Mouse (Mus musculus) bone marrow, adult 2 months (tissue): ENCODE measurements around the gene Trim80. TPM values are rescaled to one million over a fixed set of nuclear protein-coding genes. Genes with fewer than 3 reads are reported as not detected.

Source experiments
- H3K27ac ChIP-seq: fragments of 200-500 bp; 2 replicates; pipeline ENCODE4 v1.5.1; 2012; ENCODE audit warnings: low read depth, mild to moderate bottlenecking, control low read depth, inconsistent platforms, low read length; ENCODE audit not compliant: control insufficient read depth, poor library complexity, insufficient read depth
- H3K4me1 ChIP-seq: fragments of 200-500 bp; 2 replicates; pipeline ENCODE4 v1.6.1; 2011; ENCODE audit warnings: low read length; ENCODE audit not compliant: control insufficient read depth, insufficient read depth
- H3K4me3 ChIP-seq: fragments of 200-500 bp; replicated peaks from 2 replicates; pipeline ENCODE3; 2011; ENCODE audit warnings: mild to moderate bottlenecking, low read depth, low read length, control low read depth; ENCODE audit not compliant: control insufficient read depth
- CTCF ChIP-seq: fragments of 200-500 bp; IDR thresholded peaks from 2 replicates; pipeline ENCODE4 v1.5.1; 2011; ENCODE audit warnings: low read length, control low read depth; ENCODE audit not compliant: control insufficient read depth, insufficient read depth
- POLR2A ChIP-seq: fragments of 200-500 bp; IDR thresholded peaks from 2 replicates; pipeline ENCODE4 v1.6.1; 2011; ENCODE audit warnings: low read depth, mild to moderate bottlenecking, control low read depth, low read length, borderline replicate concordance; ENCODE audit not compliant: control insufficient read depth
- WGBS: fragments of 180-500 bp; shearing (Covaris S2); methylation state at CpG from one replicate; pipeline ENCODE4 v1.1.7; 2018; 5-methylcytosine and 5-hydroxymethylcytosine counted together
- polyA plus RNA-seq: library from polyadenylated mRNA; stranded (reverse); fragments of >200 nt; gene quantifications from 2 replicates; pipeline ENCODE4 v1.2.4, GENCODE M21; 2011; ENCODE audit warnings: low replicate concordance; ENCODE audit not compliant: missing spikeins, insufficient read depth, insufficient read length

Trim80 gene
- polyA plus RNA-seq, 1 experiment = not detected

DNA sequence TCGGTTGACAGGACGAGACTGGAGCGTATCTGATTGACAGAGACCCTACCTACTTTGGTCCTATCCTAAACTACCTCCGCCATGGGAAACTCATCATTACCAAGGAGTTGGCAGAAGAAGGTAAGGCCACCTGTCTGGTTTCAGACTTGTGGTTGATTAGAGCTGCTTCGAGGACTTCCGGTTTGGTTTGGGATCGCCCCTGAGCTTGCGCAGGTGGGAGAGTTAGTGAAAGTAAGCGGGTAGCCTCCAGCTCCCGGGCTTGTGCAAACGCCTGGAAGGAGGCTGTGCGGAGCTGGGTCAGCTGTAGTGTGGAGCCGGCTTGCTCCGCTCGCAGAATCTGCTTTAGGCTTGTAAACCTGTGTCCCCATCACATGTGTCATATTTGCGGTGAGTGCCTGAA is 18.4 kb upstream of the Trim80 start:
- H3K4me3 ChIP-seq = no peak overlapping the region
- H3K4me1 ChIP-seq = peaks cover 1% of the 10 kb centered on the region; the same call in 1 of the 2 replicates
- H3K27ac ChIP-seq = no peak overlapping the region
- WGBS = 91% methylated on average over 16 of the region's 16 CpGs
- TF ChIP-seq CTCF = no peak
- no peak for TF ChIP-seq POLR2A

DNA sequence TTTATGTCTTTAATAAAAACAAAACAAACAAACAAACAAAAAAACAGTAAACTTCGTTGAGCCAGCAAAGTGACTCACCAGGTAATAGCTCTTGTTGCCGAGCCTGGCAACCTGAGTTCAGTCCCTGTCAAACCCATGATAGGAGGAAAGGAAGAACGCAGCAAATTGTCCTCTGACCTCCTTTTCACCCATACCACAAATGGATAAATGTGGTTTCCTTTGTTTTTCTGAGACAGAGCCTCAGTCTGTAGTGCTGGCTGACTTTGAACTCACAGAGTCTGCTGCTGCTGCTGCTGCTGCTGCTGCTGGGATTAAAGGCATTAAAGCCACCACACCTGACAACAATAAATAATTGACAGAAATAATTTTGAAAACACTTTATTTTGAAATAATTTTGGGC is 17.3 kb upstream of the Trim80 start:
- H3K4me1 ChIP-seq = peaks cover 1% of the 10 kb centered on the region; the same call in 1 of the 2 replicates
- no peak for TF ChIP-seq CTCF
- TF ChIP-seq POLR2A = no peak
- H3K27ac ChIP-seq = no peak overlapping the region
- WGBS = 69% methylated on average over 3 of the region's 3 CpGs
- H3K4me3 ChIP-seq = no peak overlapping the region

DNA sequence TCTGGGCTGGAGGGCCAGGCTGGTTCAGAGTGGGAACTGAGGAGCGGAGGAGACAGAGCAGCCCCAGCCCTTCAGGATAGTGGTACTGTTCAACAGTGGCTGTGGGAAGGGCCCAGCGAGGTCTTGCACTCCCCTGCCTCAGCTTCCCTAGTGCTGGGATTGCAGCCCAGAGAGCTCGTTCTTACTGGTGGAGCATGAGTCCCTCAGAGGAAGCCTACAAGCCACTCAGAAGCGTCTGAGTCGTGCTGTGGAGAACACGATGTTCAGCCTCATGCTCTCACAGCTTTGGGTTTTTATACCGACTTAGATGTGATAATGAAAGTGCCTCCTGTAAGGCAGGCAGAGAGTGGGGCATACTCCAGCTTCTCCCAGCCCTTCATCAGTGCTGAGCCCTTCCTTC is 15.7 kb upstream of the Trim80 start:
- no peak for TF ChIP-seq POLR2A
- TF ChIP-seq CTCF = no peak
- H3K4me3 ChIP-seq = no peak overlapping the region
- H3K4me1 ChIP-seq = no peaks in the 10 kb centered on the region; the same call in 1 of the 2 replicates
- no peak overlapping the region for H3K27ac ChIP-seq
- WGBS = 74% methylated on average over 7 of the region's 7 CpGs

DNA sequence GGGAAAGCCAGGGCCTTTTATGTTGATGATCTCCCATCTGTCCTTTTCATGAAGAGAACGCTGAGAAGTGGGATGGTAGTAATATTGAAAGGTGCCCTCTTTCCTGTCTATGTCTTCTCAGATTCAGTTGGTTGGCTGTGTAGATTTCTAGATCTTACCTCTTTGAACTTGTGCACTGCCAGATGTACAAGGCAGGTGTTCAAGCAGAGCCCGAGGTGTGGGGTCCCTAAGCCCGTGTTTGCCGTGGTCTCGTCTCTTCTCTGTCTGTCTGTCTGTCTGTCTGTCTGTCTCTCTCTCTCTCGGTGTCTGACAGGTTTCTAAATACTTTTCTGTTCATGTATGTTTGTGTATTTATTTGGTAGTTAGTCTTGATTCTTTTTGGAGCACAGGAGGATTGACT is 14.7 kb upstream of the Trim80 start:
- TF ChIP-seq CTCF (no peak), POLR2A (no peak)
- WGBS = 87% methylated on average over 6 of the region's 6 CpGs
- H3K4me1 ChIP-seq = no peaks in the 10 kb centered on the region; the same call in 1 of the 2 replicates

DNA sequence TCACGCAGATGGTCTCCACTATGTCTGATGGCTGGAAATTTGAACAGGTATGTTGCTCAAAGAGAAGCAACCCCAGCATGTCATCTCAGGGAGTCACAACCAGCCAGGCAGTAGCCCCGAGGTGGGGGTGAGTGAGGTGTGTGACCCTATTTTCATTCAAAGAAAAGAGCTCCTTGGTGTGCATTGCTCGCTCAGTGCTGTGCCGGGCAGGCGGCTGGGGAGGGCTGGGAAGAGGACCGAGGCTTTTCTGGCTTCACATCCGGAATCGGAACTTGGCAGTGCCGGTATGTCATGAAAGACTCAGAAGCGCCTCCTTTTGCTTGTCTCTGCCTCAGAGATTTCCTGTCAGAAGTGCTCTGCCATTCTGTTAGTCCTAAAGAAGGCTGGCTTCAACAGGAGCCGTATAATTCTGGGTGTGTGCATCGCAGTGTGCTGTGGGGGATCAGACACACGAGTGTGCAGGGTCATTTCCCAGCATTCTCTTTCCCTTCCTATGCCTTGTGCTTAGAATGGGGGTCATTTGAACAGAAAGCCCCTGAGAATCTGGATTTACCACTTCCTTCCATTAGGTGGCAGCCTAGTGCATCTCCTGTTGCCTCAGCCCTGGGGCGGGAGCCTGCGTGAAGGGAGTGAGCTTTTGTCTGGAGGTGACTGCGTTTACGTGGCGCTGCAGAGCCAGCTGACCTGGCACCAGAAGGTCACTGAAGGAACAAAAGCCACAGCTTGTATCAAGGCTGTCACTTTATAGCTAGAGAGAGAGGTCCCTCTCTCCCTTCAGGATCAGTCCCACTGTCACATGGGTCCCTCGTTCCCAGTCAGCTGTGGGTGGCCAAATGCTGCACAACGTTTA is 12.6 kb upstream of the Trim80 start:
- Histone ChIP-seq H3K4me3 (no peak overlapping the region), H3K27ac (no peak overlapping the region), H3K4me1 (no peaks in the 10 kb centered on the region)
- peak; percentile 74 for TF ChIP-seq CTCF
- no peak for TF ChIP-seq POLR2A
- WGBS = 60% methylated on average over 20 of the region's 20 CpGs

More for the DNA sequence above, 14.7 kb upstream of the Trim80 start:
- H3K4me3 ChIP-seq = no peak overlapping the region
- H3K27ac ChIP-seq = no peak overlapping the region

DNA sequence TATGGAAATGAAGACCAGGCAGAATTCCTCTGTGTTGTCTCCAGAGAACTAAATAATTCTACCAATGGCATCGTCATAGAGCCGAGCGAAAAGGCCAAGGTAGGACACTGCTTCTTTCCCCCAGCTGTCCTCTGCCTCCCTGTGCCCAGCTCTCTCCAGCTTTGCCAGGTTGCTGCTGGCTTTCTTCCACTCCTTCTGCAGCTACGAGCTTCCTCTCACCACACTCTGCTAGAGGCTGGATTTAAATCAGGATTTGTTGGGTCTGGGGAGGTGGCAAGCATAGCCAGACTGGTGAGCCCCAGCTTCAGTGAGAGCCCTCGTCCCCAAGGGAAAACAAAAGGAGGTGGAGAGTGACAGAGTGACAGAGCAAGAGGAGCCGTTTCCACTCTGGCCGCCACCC is 11.0 kb upstream of the Trim80 start:
- 83% methylated on average over 7 of the region's 7 CpGs for WGBS
- Histone ChIP-seq H3K4me3 (no peak overlapping the region), H3K27ac (no peak overlapping the region), H3K4me1 (no peaks in the 10 kb centered on the region)
- TF ChIP-seq POLR2A (no peak), CTCF (no peak)

DNA sequence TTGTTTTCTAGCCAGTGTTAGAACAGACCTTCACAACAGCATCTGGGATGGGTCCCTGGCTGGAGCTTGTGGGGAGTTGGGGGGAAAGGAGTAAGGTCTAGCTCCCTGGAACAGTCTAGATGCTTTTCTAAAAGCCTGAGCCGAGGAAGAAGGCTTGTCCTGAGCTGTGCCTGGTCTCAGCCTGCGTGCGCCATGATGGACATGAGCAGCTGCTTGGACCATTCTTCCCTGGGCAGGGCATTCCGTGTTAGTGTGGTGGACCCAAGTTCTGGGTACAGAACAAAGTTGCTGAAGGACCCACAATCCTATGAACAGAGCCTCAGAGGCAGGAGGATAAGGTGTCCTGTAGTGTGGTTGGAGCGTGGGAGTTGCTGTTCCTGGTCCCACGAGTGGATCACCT is 9.8 kb upstream of the Trim80 start:
- WGBS = 90% methylated on average over 6 of the region's 6 CpGs
- H3K27ac ChIP-seq = no peak overlapping the region
- TF ChIP-seq CTCF (no peak), POLR2A (no peak)
- no peak overlapping the region for H3K4me3 ChIP-seq
- H3K4me1 ChIP-seq = no peaks in the 10 kb centered on the region

DNA sequence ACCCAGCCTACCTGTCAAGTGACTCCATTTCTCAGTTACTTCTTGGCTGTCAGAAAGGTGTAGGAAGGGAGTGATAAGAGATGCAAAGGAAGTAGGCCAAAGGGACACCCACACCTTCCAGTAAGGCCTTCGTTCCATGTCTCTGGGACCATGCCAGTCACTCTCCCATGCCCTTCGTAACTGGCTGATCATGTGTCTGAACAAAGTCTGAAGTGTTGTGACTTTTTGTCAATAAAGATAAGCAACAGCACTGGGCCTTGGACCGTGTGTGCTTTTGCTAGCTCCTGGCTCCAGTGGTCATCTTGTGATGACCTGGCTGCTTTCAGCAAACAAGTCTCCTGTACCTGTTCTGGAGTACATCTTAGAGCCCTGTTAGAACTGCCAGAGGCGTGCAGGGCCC is 7.5 kb upstream of the Trim80 start:
- H3K27ac ChIP-seq = no peak overlapping the region
- no peak overlapping the region for H3K4me3 ChIP-seq
- TF ChIP-seq CTCF (no peak), POLR2A (no peak)
- WGBS = 86% methylated on average over 4 of the region's 4 CpGs
- no peaks in the 10 kb centered on the region for H3K4me1 ChIP-seq
